Mouse (Mus musculus) lung, postnatal 0 days (tissue): ENCODE results near the gene Dlgap3.

Experiments used
- CTCF ChIP-seq: IDR thresholded peaks from 2 replicates; pipeline ENCODE4 v1.5.1; 2016; ENCODE audit warnings: antibody characterized with exemption, mild to moderate bottlenecking
- EP300 ChIP-seq: IDR thresholded peaks from 2 replicates; pipeline ENCODE4 v1.6.1; 2016; ENCODE audit warnings: antibody characterized with exemption, mild to moderate bottlenecking, control low read depth

DNA sequence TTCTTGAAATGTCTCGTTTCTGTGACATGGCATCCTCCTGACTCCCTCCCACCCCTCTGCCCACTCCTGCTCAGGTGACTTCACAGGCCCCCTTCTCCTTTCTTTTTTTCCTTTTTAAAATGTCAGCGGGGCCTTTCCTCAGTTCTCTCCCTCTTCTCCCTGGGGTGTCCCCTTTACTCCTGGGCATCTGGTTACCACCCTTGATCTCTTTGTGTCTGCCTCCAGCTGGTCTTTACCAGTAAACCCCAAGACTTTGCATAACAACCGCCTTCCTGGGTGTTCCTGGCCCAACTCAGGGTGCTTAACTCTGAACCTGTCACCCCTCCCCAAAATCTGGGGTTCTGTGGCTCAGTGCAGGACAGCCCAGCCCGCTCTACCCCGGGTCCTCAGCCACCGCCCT lies 29.6 kb downstream of the Dlgap3 start:
- no peak for TF ChIP-seq EP300
- no peak for TF ChIP-seq CTCF
